Comparison of ENCODE assay signal across 8 mouse cellular contexts in genomic region chr17:84187264-84187663, GRCm38 (mm10). TPM values are rescaled to one million over a fixed set of nuclear protein-coding genes. Genes with fewer than 3 reads are reported as not detected.
DNase-seq lines count a peak whose midpoint lies in the region; ATAC-seq and TF ChIP-seq lines count a peak whose summit lies in the region.
"Not testable (repeated sequence)": the region's sequence is repeated elsewhere in the genome, so short reads cannot be mapped to it uniquely, and the experiment has no call there.

No protein-coding gene starts in this region.

- not testable (repeated sequence) for H3K9me3 ChIP-seq in CH12.LX (replicated peaks; ENCODE audit: low read length); embryonic facial prominence, embryonic 11.5 days (replicated peaks; ENCODE audit: control insufficient read depth, low read length); forebrain, embryonic 16.5 days (ENCODE audit: control insufficient read depth, low read length); hindbrain, embryonic 10.5 days; kidney, embryonic 15.5 days (replicated peaks); liver, embryonic 14.5 days (ENCODE audit: control insufficient read depth, low read length); midbrain, embryonic 11.5 days (ENCODE audit: control insufficient read depth, low read length)

- not testable (repeated sequence) for DNase-seq in CH12.LX (ENCODE audit: extremely low read depth); embryonic facial prominence, embryonic 11.5 days (ENCODE audit: low spot score); hindbrain, embryonic 10.5 days (ENCODE audit: low spot score); liver, embryonic 14.5 days (ENCODE audit: low read depth in 3 of 3, low spot score in 3 of 3); midbrain, embryonic 11.5 days (ENCODE audit: low spot score, missing footprints)

- H3K4me3 ChIP-seq in CH12.LX (replicated peaks in 1 of 3; ENCODE audit: low read depth in 2 of 3, low read length in 2 of 3, poor library complexity in 1 of 3): peak overlapping the region; percentile 76 to 84 (median 80)
- peak overlapping the region; percentile 93 for H3K4me3 ChIP-seq in embryonic facial prominence, embryonic 11.5 days (ENCODE audit: low read depth, low read length)
- H3K4me3 ChIP-seq in forebrain, embryonic 16.5 days (replicated peaks; ENCODE audit: low read length): peak overlapping the region; percentile 66
- peak overlapping the region; percentile 89 for H3K4me3 ChIP-seq in hindbrain, embryonic 10.5 days
- H3K4me3 ChIP-seq in kidney, embryonic 15.5 days (replicated peaks): peak overlapping the region; percentile 77
- peak overlapping the region; percentile 76 to 92 for H3K4me3 ChIP-seq in liver, embryonic 14.5 days (ENCODE audit: insufficient read depth in 1 of 2, low read depth in 2 of 2, low read length in 2 of 2)
- H3K4me3 ChIP-seq in midbrain, embryonic 11.5 days (ENCODE audit: low read depth, low read length): peak overlapping the region; percentile 79
- peak overlapping the region; percentile 59 for H3K4me3 ChIP-seq in olfactory bulb, adult 2 months (ENCODE audit: insufficient read depth, low read depth, low read length)

- not testable (repeated sequence) for H3K27me3 ChIP-seq in CH12.LX (replicated peaks); embryonic facial prominence, embryonic 11.5 days (ENCODE audit: control insufficient read depth, insufficient read depth, low read length); forebrain, embryonic 16.5 days (replicated peaks; ENCODE audit: control insufficient read depth, insufficient read depth, low read length); hindbrain, embryonic 10.5 days (ENCODE audit: insufficient read depth, poor library complexity, severe bottlenecking); kidney, embryonic 15.5 days; liver, embryonic 14.5 days (ENCODE audit: control insufficient read depth, insufficient read depth, low read length); midbrain, embryonic 11.5 days (ENCODE audit: control insufficient read depth, insufficient read depth, low read length)

- peaks cover 19% of the 10 kb centered on the region for H3K79me2 ChIP-seq in CH12.LX (replicated peaks; ENCODE audit: control insufficient read depth, extremely low read depth, insufficient read depth, poor library complexity, severe bottlenecking)

- dilution Hi-C loops in CH12.LX (cut with MboI; ENCODE audit: extremely low pct_ligation_motif_present, extremely low pct_unique_long_range_greater_than_20kb, low sequenced_read_pairs): not testable (repeated sequence)

- peak overlapping the region; percentile 75 for H3K9ac ChIP-seq in CH12.LX (ENCODE audit: insufficient read depth, low read depth)
- H3K9ac ChIP-seq in embryonic facial prominence, embryonic 11.5 days (replicated peaks; ENCODE audit: low read length): peak overlapping the region; percentile 91
- peak overlapping the region; percentile 68 for H3K9ac ChIP-seq in forebrain, embryonic 16.5 days (replicated peaks; ENCODE audit: low read depth, low read length)
- H3K9ac ChIP-seq in kidney, embryonic 15.5 days: peak overlapping the region; percentile 82
- peak overlapping the region; percentile 94 for H3K9ac ChIP-seq in liver, embryonic 14.5 days (replicated peaks)
- peak overlapping the region; percentile 89 for H3K9ac ChIP-seq in midbrain, embryonic 11.5 days (ENCODE audit: low read length)

- peak overlapping the region; percentile 91 for H3K27ac ChIP-seq in CH12.LX (ENCODE audit: insufficient read depth, low read depth)
- peak overlapping the region; percentile 96 for H3K27ac ChIP-seq in embryonic facial prominence, embryonic 11.5 days (replicated peaks; ENCODE audit: low read depth, low read length)
- H3K27ac ChIP-seq in forebrain, embryonic 16.5 days (ENCODE audit: low read length): peak overlapping the region; percentile 66
- H3K27ac ChIP-seq in hindbrain, embryonic 10.5 days: peak overlapping the region; percentile 94
- peak overlapping the region; percentile 99 for H3K27ac ChIP-seq in kidney, embryonic 15.5 days
- peak overlapping the region; percentile 86 for H3K27ac ChIP-seq in liver, embryonic 14.5 days
- peak overlapping the region; percentile 80 for H3K27ac ChIP-seq in midbrain, embryonic 11.5 days (ENCODE audit: low read depth, low read length)
- peak overlapping the region; percentile 68; the same call in 1 of the 2 replicates for H3K27ac ChIP-seq in olfactory bulb, adult 2 months (ENCODE audit: insufficient read depth, low read depth, low read length)

- H3K36me3 ChIP-seq in CH12.LX (replicated peaks in 1 of 2; ENCODE audit: control insufficient read depth in 1 of 2, insufficient read depth in 1 of 2, low read length in 1 of 2): peaks cover 14 to 57% of the 10 kb centered on the region in 2 experiments
- not testable (repeated sequence) for H3K36me3 ChIP-seq in embryonic facial prominence, embryonic 11.5 days (replicated peaks; ENCODE audit: control insufficient read depth, insufficient read depth, low read depth, low read length); forebrain, embryonic 16.5 days (ENCODE audit: control insufficient read depth, insufficient read depth); midbrain, embryonic 11.5 days (ENCODE audit: control insufficient read depth, insufficient read depth, low read length)
- H3K36me3 ChIP-seq in hindbrain, embryonic 10.5 days: peaks cover 32% of the 10 kb centered on the region
- peaks cover 35% of the 10 kb centered on the region for H3K36me3 ChIP-seq in kidney, embryonic 15.5 days
- H3K36me3 ChIP-seq in liver, embryonic 14.5 days (replicated peaks; ENCODE audit: control insufficient read depth, insufficient read depth, low read depth): peaks cover 11% of the 10 kb centered on the region

- not testable (repeated sequence) for TF ChIP-seq EP300 in CH12.LX (IDR thresholded peaks at IDR 0.05; ENCODE audit: low read length); liver, embryonic 14.5 days (IDR thresholded peaks at IDR 0.05; ENCODE audit: low read depth)

- WGBS in embryonic facial prominence, embryonic 11.5 days: 0% methylated on average over 10 of the region's 37 CpGs
- 0% methylated on average over 9 of the region's 37 CpGs for WGBS in forebrain, embryonic 16.5 days
- WGBS in hindbrain, embryonic 10.5 days: 0% methylated on average over 15 of the region's 37 CpGs
- 1% methylated on average over 15 of the region's 37 CpGs for WGBS in kidney, embryonic 15.5 days
- WGBS in liver, embryonic 14.5 days (ENCODE audit: insufficient replicate concordance): 1% methylated on average over 10 of the region's 37 CpGs
- WGBS in midbrain, embryonic 11.5 days: under 1% methylated on average over 11 of the region's 37 CpGs
- WGBS in olfactory bulb, adult 2 months: 3% methylated on average over 15 of the region's 37 CpGs

- in situ Hi-C loops in CH12.LX (cut with MboI; ENCODE audit: low pct_ligation_motif_present, low pct_unique_long_range_greater_than_20kb, low sequenced_read_pairs): not testable (repeated sequence)

- H3K4me1 ChIP-seq in CH12.LX (ENCODE audit: control insufficient read depth in 1 of 2, insufficient read depth in 2 of 2): peaks cover 3 to 44% of the 10 kb centered on the region in 2 experiments; a peak in 3 of 4 replicates
- H3K4me1 ChIP-seq in embryonic facial prominence, embryonic 11.5 days (ENCODE audit: control insufficient read depth, insufficient read depth, low read length): peaks cover 18% of the 10 kb centered on the region
- H3K4me1 ChIP-seq in forebrain, embryonic 16.5 days (replicated peaks; ENCODE audit: control insufficient read depth, insufficient read depth, low read length): peaks cover 27% of the 10 kb centered on the region
- H3K4me1 ChIP-seq in hindbrain, embryonic 10.5 days (replicated peaks): peaks cover 53% of the 10 kb centered on the region
- H3K4me1 ChIP-seq in kidney, embryonic 15.5 days: peaks cover 37% of the 10 kb centered on the region
- H3K4me1 ChIP-seq in liver, embryonic 14.5 days (replicated peaks; ENCODE audit: control insufficient read depth in 2 of 2, insufficient read depth in 2 of 2, low read length in 1 of 2): peaks cover 21 to 23% of the 10 kb centered on the region in 2 experiments
- H3K4me1 ChIP-seq in midbrain, embryonic 11.5 days (ENCODE audit: control insufficient read depth, insufficient read depth, low read length): peaks cover 29% of the 10 kb centered on the region
- peaks cover 21% of the 10 kb centered on the region for H3K4me1 ChIP-seq in olfactory bulb, adult 2 months (ENCODE audit: control insufficient read depth, insufficient read depth, low read length)

- not testable (repeated sequence) for TF ChIP-seq POLR2A in CH12.LX (IDR thresholded peaks at IDR 0.05; ENCODE audit: low read depth, low read length); olfactory bulb, adult 2 months (IDR thresholded peaks at IDR 0.05; ENCODE audit: insufficient read depth, low read depth, low read length)

- ATAC-seq in embryonic facial prominence, embryonic 11.5 days (replicated peaks; ENCODE audit: insufficient number of reproducible peaks, low FRiP score, low TSS enrichment, low read depth): peak; percentile 8; the same call in 1 of the 2 replicates
- peak; percentile 15 for ATAC-seq in forebrain, embryonic 16.5 days
- peak; percentile 19 for ATAC-seq in kidney, embryonic 15.5 days (replicated peaks; ENCODE audit: low FRiP score)
- peak; percentile 19 for ATAC-seq in liver, embryonic 14.5 days (ENCODE audit: insufficient read depth)
- ATAC-seq in midbrain, embryonic 11.5 days (ENCODE audit: low FRiP score): peak; percentile 0; the same call in 1 of the 2 replicates

- TF ChIP-seq CTCF in CH12.LX (conservative IDR thresholded peaks at IDR 0.05 in 1 of 2, IDR thresholded peaks at IDR 0.05 in 1 of 2; ENCODE audit: low read depth in 2 of 2, low read length in 2 of 2); liver, embryonic 14.5 days (IDR thresholded peaks at IDR 0.05; ENCODE audit: low read depth); olfactory bulb, adult 2 months (IDR thresholded peaks at IDR 0.05; ENCODE audit: insufficient read depth, low read depth, low read length): not testable (repeated sequence)

- not testable (repeated sequence) for TF ChIP-seq RAD21 in CH12.LX (IDR thresholded peaks at IDR 0.05; ENCODE audit: low read depth, low read length)

- H3K4me2 ChIP-seq in CH12.LX (ENCODE audit: insufficient read depth, low read depth, poor library complexity, severe bottlenecking): not testable (repeated sequence)
- H3K4me2 ChIP-seq in embryonic facial prominence, embryonic 11.5 days (ENCODE audit: low read depth, low read length): peak overlapping the region; percentile 83
- H3K4me2 ChIP-seq in forebrain, embryonic 16.5 days (ENCODE audit: low read length): peak overlapping the region; percentile 79
- H3K4me2 ChIP-seq in kidney, embryonic 15.5 days: peak overlapping the region; percentile 89
- H3K4me2 ChIP-seq in liver, embryonic 14.5 days (ENCODE audit: low read depth): peak overlapping the region; percentile 96
- peak overlapping the region; percentile 70 for H3K4me2 ChIP-seq in midbrain, embryonic 11.5 days

RNA-seq across cellular contexts. Expression of gene Zfp36l2, which starts 0.5 kb away (rescaled TPM):
- total RNA-seq in CH12.LX (2012; rRNA removed): 9.0 and 10.3 TPM in 2 replicates
- total RNA-seq in CH12.LX (2014; rRNA removed): 8.5 and 8.9 TPM in 2 replicates
- 18.5 and 24.2 TPM in 2 replicates for polyA plus RNA-seq in CH12.LX (2012; ENCODE audit: insufficient read length, low read depth)
- 22.8 and 23.5 TPM in 2 replicates for polyA plus RNA-seq in embryonic facial prominence, embryonic 11.5 days (2014; fragmentation: Nextera tagmentation; extraction: Ambion mirVana)
- 3.4 and 4.2 TPM in 2 replicates for polyA plus RNA-seq in forebrain, embryonic 16.5 days (2015; fragmentation: Nextera tagmentation; extraction: Ambion mirVana)
- 9.3 and 9.9 TPM in 2 replicates for polyA plus RNA-seq in hindbrain, embryonic 10.5 days (2016; fragmentation: Nextera tagmentation; extraction: Ambion mirVana)
- 13.7 and 14.7 TPM in 2 replicates for polyA plus RNA-seq in kidney, embryonic 15.5 days (2015; fragmentation: Nextera tagmentation; extraction: Ambion mirVana)
- polyA plus RNA-seq in liver, embryonic 14.5 days (2012; rRNA removed): 22.7 and 27.3 TPM in 2 replicates
- 9.9 and 11.6 TPM in 2 replicates for polyA plus RNA-seq in liver, embryonic 14.5 days (2014; fragmentation: Nextera tagmentation; extraction: Ambion mirVana)
- 14.4 and 14.6 TPM in 2 replicates for polyA plus RNA-seq in midbrain, embryonic 11.5 days (2014; fragmentation: Nextera tagmentation; extraction: Ambion mirVana)
- not detected in 2 replicates for polyA plus RNA-seq in olfactory bulb, adult 2 months (2012; ENCODE audit: insufficient read depth, insufficient read length, low replicate concordance, missing spikeins)
